Mouse (Mus musculus) liver, embryonic 11.5 days (tissue): ENCODE measurements around the gene Sh3bp4. TPM values are rescaled to one million over a fixed set of nuclear protein-coding genes. Genes with fewer than 3 reads are reported as not detected.

Source experiments
- ATAC-seq: fragments of 200-750 bp; cut with Nextera tagmentation; replicated peaks from 2 replicates; pipeline ENCODE4 v1.8.0; 2017; ENCODE audit warnings: moderate number of reproducible peaks, mild to moderate bottlenecking, moderate TSS enrichment, moderate library complexity; ENCODE audit not compliant: low FRiP score
- DNase-seq: peaks from one replicate; pipeline ENCODE4 v3.0.0-alpha.2; 2017; ENCODE audit warnings: low spot score
- H3K27ac ChIP-seq: fragments of 300-500 bp; sonication (generic); 2 replicates; pipeline ENCODE4 v1.5.1; 2014; ENCODE audit warnings: mild to moderate bottlenecking, low read depth, low read length, control low read depth
- H3K27me3 ChIP-seq: fragments of 300-500 bp; sonication (generic); replicated peaks from 2 replicates; pipeline ENCODE4 v1.6.1; 2014; ENCODE audit warnings: low read length, mixed read lengths; ENCODE audit not compliant: control insufficient read depth, insufficient read depth
- H3K36me3 ChIP-seq: fragments of 300-500 bp; sonication (generic); 2 replicates; pipeline ENCODE4 v1.6.1; 2014; ENCODE audit warnings: mild to moderate bottlenecking, low read length, moderate library complexity, mixed read lengths; ENCODE audit not compliant: control insufficient read depth, insufficient read depth
- H3K4me1 ChIP-seq: fragments of 300-500 bp; sonication (generic); replicated peaks from 2 replicates; pipeline ENCODE4 v1.6.1; 2014; ENCODE audit warnings: low read length, mixed read lengths; ENCODE audit not compliant: control insufficient read depth, insufficient read depth
- H3K4me2 ChIP-seq: fragments of 300-500 bp; sonication (generic); 2 replicates; pipeline ENCODE4 v1.6.1; 2014; ENCODE audit warnings: mild to moderate bottlenecking, control low read depth, moderate library complexity
- H3K4me3 ChIP-seq: fragments of 300-500 bp; sonication (generic); 2 replicates; pipeline ENCODE4 v1.5.1; 2014; ENCODE audit warnings: low read depth, low read length, control low read depth
- H3K9ac ChIP-seq: fragments of 300-500 bp; sonication (generic); 2 replicates; pipeline ENCODE4 v1.6.1; 2014; ENCODE audit warnings: low read depth, low read length, control low read depth
- H3K9me3 ChIP-seq: fragments of 300-500 bp; sonication (generic); 2 replicates; pipeline ENCODE4 v1.6.1; 2016; ENCODE audit warnings: low read length, inconsistent platforms, mixed read lengths; ENCODE audit not compliant: control insufficient read depth
- WGBS: fragments of 180-500 bp; shearing (Covaris S2); extraction: QIAGEN DNeasy Blood & Tissue Kit; methylation state at CpG from one replicate; pipeline ENCODE4 v1.1.7; 2014; 5-methylcytosine and 5-hydroxymethylcytosine counted together
- polyA plus RNA-seq: library from polyadenylated mRNA; unstranded; fragments of >200 nt; fragmentation: Nextera tagmentation; extraction: Ambion mirVana; gene quantifications from 2 replicates; pipeline ENCODE4 v1.2.1, GENCODE M21; 2014

Sh3bp4 gene
- polyA plus RNA-seq, 1 experiment from 2014 or later, result 4.4 TPM

GRCm38 (mm10) chr1:89120290-89120689 lies 50.1 kb downstream of the Sh3bp4 start:
- no peaks in the 10 kb centered on the region for H3K36me3 ChIP-seq
- no peak overlapping the region for H3K9ac ChIP-seq
- H3K27me3 ChIP-seq, result no peaks in the 10 kb centered on the region
- no peaks in the 10 kb centered on the region for H3K4me1 ChIP-seq
- no peaks in the 10 kb centered on the region for H3K9me3 ChIP-seq
- H3K27ac ChIP-seq, result no peak overlapping the region
- H3K4me3 ChIP-seq, result no peak overlapping the region
- no peak overlapping the region for H3K4me2 ChIP-seq
- 61% methylated on average over 4 of the region's 4 CpGs for WGBS
- DNase-seq (no peak), ATAC-seq (no peak)

GRCm38 (mm10) chr1:89121466-89121865 lies 51.3 kb downstream of the Sh3bp4 start:
- 67% methylated on average over 8 of the region's 8 CpGs for WGBS
- H3K4me2 ChIP-seq, result no peak overlapping the region
- no peak overlapping the region for H3K27ac ChIP-seq

GRCm38 (mm10) chr1:89122376-89122775 lies 52.2 kb downstream of the Sh3bp4 start:
- Histone ChIP-seq H3K4me3 (no peak overlapping the region), H3K4me2 (no peak overlapping the region), H3K9me3 (no peaks in the 10 kb centered on the region), H3K9ac (no peak overlapping the region), H3K4me1 (no peaks in the 10 kb centered on the region), H3K27me3 (no peaks in the 10 kb centered on the region), H3K27ac (no peak overlapping the region), H3K36me3 (no peaks in the 10 kb centered on the region)
- 58% methylated on average over 5 of the region's 5 CpGs for WGBS
- ATAC-seq, result no peak
- no peak for DNase-seq

More at GRCm38 (mm10) chr1:89121466-89121865, 51.3 kb downstream of the Sh3bp4 start:
- H3K36me3 ChIP-seq, result no peaks in the 10 kb centered on the region
- no peak for ATAC-seq
- H3K4me3 ChIP-seq, result no peak overlapping the region
- no peaks in the 10 kb centered on the region for H3K9me3 ChIP-seq
- DNase-seq, result no peak
- no peaks in the 10 kb centered on the region for H3K4me1 ChIP-seq
- no peaks in the 10 kb centered on the region for H3K27me3 ChIP-seq
- H3K9ac ChIP-seq, result no peak overlapping the region

GRCm38 (mm10) chr1:89124076-89124475 lies 53.9 kb downstream of the Sh3bp4 start:
- 78% methylated on average over 7 of the region's 7 CpGs for WGBS
- ATAC-seq (no peak), DNase-seq (no peak)
- H3K27me3 ChIP-seq, result no peaks in the 10 kb centered on the region
- H3K27ac ChIP-seq, result no peak overlapping the region
- no peak overlapping the region for H3K4me3 ChIP-seq
- no peak overlapping the region for H3K4me2 ChIP-seq
- no peaks in the 10 kb centered on the region for H3K9me3 ChIP-seq
- H3K4me1 ChIP-seq, result no peaks in the 10 kb centered on the region
- no peak overlapping the region for H3K9ac ChIP-seq
- no peaks in the 10 kb centered on the region for H3K36me3 ChIP-seq

GRCm38 (mm10) chr1:89127163-89127562 lies 56.9 kb downstream of the Sh3bp4 start:
- DNase-seq (no peak), ATAC-seq (no peak)
- no peaks in the 10 kb centered on the region for H3K27me3 ChIP-seq
- no peak overlapping the region for H3K9ac ChIP-seq
- H3K4me2 ChIP-seq, result no peak overlapping the region
- H3K4me1 ChIP-seq, result no peaks in the 10 kb centered on the region
- H3K27ac ChIP-seq, result no peak overlapping the region
- WGBS, result 93% methylated on average over 3 of the region's 3 CpGs
- H3K4me3 ChIP-seq, result no peak overlapping the region
- H3K36me3 ChIP-seq, result no peaks in the 10 kb centered on the region
- no peaks in the 10 kb centered on the region for H3K9me3 ChIP-seq

- no peak overlapping the region for H3K9ac ChIP-seq
- H3K4me2 ChIP-seq, result no peak overlapping the region
- H3K27me3 ChIP-seq, result no peaks in the 10 kb centered on the region
- ATAC-seq (no peak), DNase-seq (no peak)
- WGBS, result 78% methylated on average over 6 of the region's 6 CpGs
- no peaks in the 10 kb centered on the region for H3K4me1 ChIP-seq
- H3K4me3 ChIP-seq, result no peak overlapping the region
- no peak overlapping the region for H3K27ac ChIP-seq
- no peaks in the 10 kb centered on the region for H3K9me3 ChIP-seq
- H3K36me3 ChIP-seq, result no peaks in the 10 kb centered on the region
These were observed 60.2 kb downstream of the Sh3bp4 start for GRCm38 (mm10) chr1:89130429-89130828.

GRCm38 (mm10) chr1:89131018-89131540 lies 60.9 kb downstream of the Sh3bp4 start:
- 61% methylated on average over 14 of the region's 14 CpGs for WGBS

GRCm38 (mm10) chr1:89131707-89132106 lies 61.5 kb downstream of the Sh3bp4 start:
- Histone ChIP-seq H3K9me3 (no peaks in the 10 kb centered on the region), H3K4me3 (no peak overlapping the region), H3K27ac (no peak overlapping the region), H3K4me1 (no peaks in the 10 kb centered on the region), H3K27me3 (no peaks in the 10 kb centered on the region), H3K4me2 (no peak overlapping the region), H3K9ac (no peak overlapping the region), H3K36me3 (no peaks in the 10 kb centered on the region)
- no peak for ATAC-seq
- WGBS, result 88% methylated on average over 8 of the region's 8 CpGs
- no peak for DNase-seq

More at GRCm38 (mm10) chr1:89131018-89131540, 60.9 kb downstream of the Sh3bp4 start:
- no peaks in the 10 kb centered on the region for H3K9me3 ChIP-seq
- no peaks in the 10 kb centered on the region for H3K36me3 ChIP-seq
- DNase-seq (no peak), ATAC-seq (no peak)
- no peaks in the 10 kb centered on the region for H3K27me3 ChIP-seq
- no peak overlapping the region for H3K4me3 ChIP-seq
- H3K27ac ChIP-seq, result no peak overlapping the region
- H3K4me1 ChIP-seq, result no peaks in the 10 kb centered on the region
- no peak overlapping the region for H3K4me2 ChIP-seq
- H3K9ac ChIP-seq, result no peak overlapping the region

GRCm38 (mm10) chr1:89133266-89133665 lies 63.1 kb downstream of the Sh3bp4 start:
- H3K27me3 ChIP-seq, result no peaks in the 10 kb centered on the region
- no peak overlapping the region for H3K9ac ChIP-seq
- no peaks in the 10 kb centered on the region for H3K9me3 ChIP-seq
- H3K36me3 ChIP-seq, result no peaks in the 10 kb centered on the region
- 69% methylated on average over 4 of the region's 4 CpGs for WGBS
- H3K4me2 ChIP-seq, result no peak overlapping the region
- H3K27ac ChIP-seq, result no peak overlapping the region
- H3K4me1 ChIP-seq, result no peaks in the 10 kb centered on the region
- ATAC-seq (no peak), DNase-seq (no peak)
- H3K4me3 ChIP-seq, result no peak overlapping the region
